Mouse (Mus musculus) gastrocnemius, adult 18-20 months (tissue): Measurements from ENCODE around the gene Dpep1. TPM values are rescaled to one million over a fixed set of nuclear protein-coding genes. Genes with fewer than 3 reads are reported as not detected.

Source experiments
- DNase-seq: peaks from one replicate; pipeline ENCODE4 v3.0.0; 2021; ENCODE audit warnings: low spot score
- total RNA-seq, 2 experiments: library from RNA; stranded (reverse); gene quantifications; 2 replicates each; pipeline ENCODE4 v1.2.3; 2021

Gene Dpep1
- total RNA-seq, 2 experiments from 2014 or later, result 8.9 to 14.4 TPM

DNA sequence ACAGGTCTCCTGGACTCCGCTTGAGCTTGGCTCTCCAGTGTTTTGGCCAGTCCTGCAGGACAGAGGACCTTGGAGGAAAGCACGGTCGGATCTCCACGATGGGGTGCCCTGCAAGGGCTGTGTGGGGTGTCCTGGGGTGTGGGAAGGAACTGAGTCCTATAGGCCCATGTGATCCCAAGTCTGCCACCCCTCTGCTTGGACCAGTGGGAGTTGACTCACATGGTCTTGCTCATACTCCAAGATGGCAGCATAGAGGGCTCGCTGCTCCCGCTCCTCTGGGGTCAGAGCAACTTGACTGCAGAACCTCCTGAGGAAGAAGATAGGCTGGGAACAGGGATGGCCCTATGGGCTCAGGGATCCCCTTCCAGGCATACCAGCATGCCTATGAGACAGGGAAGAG, 61.7 kb downstream of the Dpep1 start:
- DNase-seq, result no peak

DNA sequence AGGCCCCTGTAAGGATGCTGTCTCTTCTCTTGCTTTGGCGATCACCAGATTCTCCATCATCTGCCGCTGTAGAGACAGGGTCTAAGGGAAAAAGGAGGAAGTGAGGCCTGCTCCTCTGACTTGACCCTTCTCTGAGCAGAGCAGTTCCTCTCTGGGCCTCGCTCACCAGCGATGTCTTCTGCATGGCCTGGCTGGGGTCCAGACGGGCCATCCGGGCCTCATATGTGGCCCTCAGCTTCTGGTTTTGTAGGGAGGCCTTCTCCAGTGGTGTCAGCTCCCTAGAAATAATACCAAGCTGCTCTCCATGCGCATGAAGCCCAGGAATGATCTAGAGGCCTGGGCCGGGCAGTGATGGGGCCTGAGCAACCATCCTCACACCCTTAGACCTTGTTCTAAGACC, 62.6 kb downstream of the Dpep1 start:
- DNase-seq, result no peak

DNA sequence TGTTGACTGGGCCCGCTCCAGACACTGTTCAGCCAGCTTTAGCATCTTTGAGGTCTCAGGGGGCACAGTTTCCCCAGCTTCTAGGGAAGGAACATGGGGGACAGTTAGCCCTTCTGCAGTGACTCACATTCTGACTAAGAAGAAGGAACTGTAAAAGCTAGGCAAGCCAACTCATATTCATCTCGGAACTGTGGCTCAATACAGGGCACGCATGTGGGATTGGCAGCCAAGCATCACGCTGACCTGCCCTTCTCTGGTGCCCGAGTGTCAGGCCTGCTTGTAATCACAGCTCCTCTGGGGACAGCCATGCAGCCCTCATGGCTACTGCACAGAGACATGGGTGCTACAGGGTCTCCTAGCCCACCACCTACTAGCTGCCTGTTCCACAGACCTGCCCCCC, 64.9 kb downstream of the Dpep1 start:
- DNase-seq, result no peak

Other genes starting within 250 kb of the Dpep1 start
- 10 to 100 TPM; 61.1 to 68.9 TPM for gene Ankrd11, start 144.0 kb upstream of the Dpep1 start, total RNA-seq
- gene Spg7, start 123.3 kb upstream of the Dpep1 start, total RNA-seq, result 10 to 100 TPM; 73.9 to 77.4 TPM
- gene Rpl13, start 83.9 kb upstream of the Dpep1 start, total RNA-seq, result 100 to 1,000 TPM; 432 to 435 TPM
- under 1 TPM in 1 of 2 experiments, not detected in 1; 0.14 TPM for gene Cpne7, start 68.9 kb upstream of the Dpep1 start, total RNA-seq
- gene Sult5a1, start 27.9 kb upstream of the Dpep1 start, total RNA-seq, result 1 to 10 TPM; 1.7 to 2.2 TPM
- 10 to 100 TPM; 57.2 to 68.0 TPM for gene Chmp1a, start 26.5 kb downstream of the Dpep1 start, total RNA-seq
- gene Spata33, start 26.6 kb downstream of the Dpep1 start, total RNA-seq, result 1 to 10 TPM in 1 of 2 experiments, under 1 TPM in 1; 0.83 to 2.1 TPM
- gene Cdk10, start 38.6 kb downstream of the Dpep1 start, total RNA-seq, result 10 to 100 TPM; 11.6 to 12.1 TPM
- 1 to 10 TPM; 1.1 to 1.7 TPM for gene Spata2l, start 50.0 kb downstream of the Dpep1 start, total RNA-seq
- 1 to 10 TPM; 5.1 to 5.2 TPM for gene Zfp276, start 68.0 kb downstream of the Dpep1 start, total RNA-seq
- 10 to 100 TPM; 17.2 to 18.8 TPM for gene Vps9d1, start 68.1 kb downstream of the Dpep1 start, total RNA-seq
- gene Fanca, start 132.3 kb downstream of the Dpep1 start, total RNA-seq, result not detected
- under 1 TPM in 1 of 2 experiments, not detected in 1; 0.09 TPM for gene Spire2, start 146.5 kb downstream of the Dpep1 start, total RNA-seq
- gene Tcf25, start 187.5 kb downstream of the Dpep1 start, total RNA-seq, result 100 to 1,000 TPM; 128 to 130 TPM
- gene Mc1r, start 220.9 kb downstream of the Dpep1 start, total RNA-seq, result not detected
- not detected for gene Tubb3, start 225.2 kb downstream of the Dpep1 start, total RNA-seq
- gene Def8, start 237.3 kb downstream of the Dpep1 start, total RNA-seq, result 10 to 100 TPM; 34.6 to 43.7 TPM